Mouse (Mus musculus) brown adipose tissue, adult 24 weeks (tissue): ENCODE measurements around the gene Gm49373. TPM values are rescaled to one million over a fixed set of nuclear protein-coding genes. Genes with fewer than 3 reads are reported as not detected.
A peak's percentile ranks its signal among the peaks of the same experiment; 100 is the strongest.

Experiments used
- H3K27ac ChIP-seq: fragments of 200-500 bp; replicated peaks from 2 replicates; pipeline ENCODE4 v1.5.1; 2012; ENCODE audit warnings: low read depth, mild to moderate bottlenecking, low read length
- H3K4me1 ChIP-seq: fragments of 200-500 bp; 2 replicates; pipeline ENCODE4 v1.6.1; 2012; ENCODE audit warnings: low read length, mixed read lengths; ENCODE audit not compliant: control insufficient read depth, insufficient read depth, insufficient read length
- H3K4me3 ChIP-seq: fragments of 200-500 bp; 2 replicates; pipeline ENCODE4 v1.5.1; 2012; ENCODE audit warnings: low read depth, mild to moderate bottlenecking, low read length, moderate library complexity; ENCODE audit not compliant: insufficient read depth
- polyA plus RNA-seq: library from polyadenylated mRNA; stranded (reverse); fragments of >200 nt; gene quantifications from 2 replicates; pipeline ENCODE4 v1.2.4, GENCODE M21; 2012; ENCODE audit not compliant: missing spikeins, insufficient read depth, insufficient read length

The Gm49373 gene
- polyA plus RNA-seq, 1 experiment, result 0.79 TPM

GRCm38 (mm10) chr9:21039779-21040178 lies 33.1 kb downstream of the Gm49373 start:
- H3K4me1 ChIP-seq, result no peaks in the 10 kb centered on the region
- H3K4me3 ChIP-seq, result no peak overlapping the region
- no peak overlapping the region for H3K27ac ChIP-seq

DNA sequence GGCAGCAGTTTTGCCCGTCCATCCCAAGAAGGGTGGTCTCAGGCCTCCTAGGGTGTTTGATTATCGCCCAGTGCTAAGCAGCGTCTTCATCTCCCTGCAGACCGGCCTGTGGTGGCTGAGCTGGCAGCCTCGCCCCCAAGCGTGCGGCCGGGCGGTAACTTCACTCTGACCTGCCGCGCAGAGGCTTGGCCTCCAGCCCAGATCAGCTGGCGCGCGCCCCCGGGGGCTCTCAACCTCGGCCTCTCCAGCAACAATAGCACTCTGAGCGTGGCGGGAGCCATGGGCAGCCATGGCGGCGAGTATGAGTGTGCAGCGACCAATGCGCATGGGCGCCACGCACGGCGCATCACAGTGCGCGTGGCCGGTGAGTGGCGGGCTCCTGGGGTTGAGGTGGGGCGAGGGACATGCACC lies 35.4 kb downstream of the Gm49373 start:
- no peaks in the 10 kb centered on the region for H3K4me1 ChIP-seq
- H3K4me3 ChIP-seq, result no peak overlapping the region
- no peak overlapping the region for H3K27ac ChIP-seq

GRCm38 (mm10) chr9:21036666-21037065 lies 36.2 kb downstream of the Gm49373 start:
- H3K4me1 ChIP-seq, result no peaks in the 10 kb centered on the region
- H3K27ac ChIP-seq, result no peak overlapping the region
- H3K4me3 ChIP-seq, result no peak overlapping the region

- Histone ChIP-seq H3K4me3 (no peak overlapping the region), H3K27ac (no peak overlapping the region), H3K4me1 (no peaks in the 10 kb centered on the region)
Observed at GRCm38 (mm10) chr9:21036161-21036560, 36.7 kb downstream of the Gm49373 start.

DNA sequence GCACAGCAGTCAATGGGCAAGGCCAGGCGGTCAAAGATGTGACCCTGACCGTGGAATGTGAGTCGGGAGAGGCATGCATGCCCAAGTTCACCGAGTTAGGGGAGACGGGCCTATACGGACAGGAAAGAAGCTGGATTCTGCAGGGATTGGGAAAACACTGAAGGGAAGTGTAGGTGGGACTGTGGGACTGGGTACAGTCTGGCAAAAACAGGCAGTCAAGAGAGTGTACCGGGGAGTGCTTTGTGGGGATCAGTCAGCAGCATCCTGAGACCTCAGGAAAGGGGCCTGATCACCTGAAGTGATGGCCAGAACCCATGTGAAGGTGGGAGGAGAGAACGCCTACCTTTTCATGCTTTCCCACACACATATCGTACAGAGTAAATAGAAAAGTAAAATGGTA lies 37.3 kb downstream of the Gm49373 start:
- no peak overlapping the region for H3K27ac ChIP-seq
- H3K4me3 ChIP-seq, result no peak overlapping the region
- H3K4me1 ChIP-seq, result no peaks in the 10 kb centered on the region

DNA sequence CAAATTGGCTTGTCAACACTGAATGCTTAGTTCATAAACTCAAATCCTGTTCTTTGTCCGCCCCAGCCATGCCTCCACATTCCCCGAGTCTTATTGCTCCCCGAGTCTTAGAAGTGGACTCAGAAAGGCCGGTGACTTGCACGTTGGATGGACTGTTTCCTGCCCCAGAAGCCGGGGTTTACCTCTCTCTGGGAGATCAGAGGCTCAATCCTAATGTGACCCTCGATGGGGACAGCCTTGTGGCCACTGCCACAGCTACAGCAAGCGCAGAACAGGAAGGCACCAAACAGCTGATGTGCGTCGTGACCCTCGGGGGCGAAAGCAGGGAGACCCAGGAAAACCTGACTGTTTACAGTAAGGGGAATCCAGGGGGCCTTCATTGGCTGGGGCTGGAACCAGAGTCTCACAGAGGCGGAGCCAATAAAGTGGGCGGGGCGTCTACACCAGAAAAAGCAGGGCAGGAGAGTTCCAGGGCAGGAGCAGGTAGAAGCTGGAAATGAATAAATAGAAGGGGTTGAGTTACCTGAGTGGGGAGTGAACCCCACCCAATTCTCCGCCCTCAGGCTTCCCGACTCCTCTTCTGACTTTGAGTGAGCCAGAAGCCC lies 38.3 kb downstream of the Gm49373 start:
- H3K27ac ChIP-seq, result no peak overlapping the region
- no peak overlapping the region for H3K4me3 ChIP-seq
- H3K4me1 ChIP-seq, result peaks cover 6% of the 10 kb centered on the region

GRCm38 (mm10) chr9:21033136-21033535 lies 39.8 kb downstream of the Gm49373 start:
- no peak overlapping the region for H3K27ac ChIP-seq
- H3K4me1 ChIP-seq, result peaks cover 9% of the 10 kb centered on the region
- peak overlapping the region; percentile 55 for H3K4me3 ChIP-seq

DNA sequence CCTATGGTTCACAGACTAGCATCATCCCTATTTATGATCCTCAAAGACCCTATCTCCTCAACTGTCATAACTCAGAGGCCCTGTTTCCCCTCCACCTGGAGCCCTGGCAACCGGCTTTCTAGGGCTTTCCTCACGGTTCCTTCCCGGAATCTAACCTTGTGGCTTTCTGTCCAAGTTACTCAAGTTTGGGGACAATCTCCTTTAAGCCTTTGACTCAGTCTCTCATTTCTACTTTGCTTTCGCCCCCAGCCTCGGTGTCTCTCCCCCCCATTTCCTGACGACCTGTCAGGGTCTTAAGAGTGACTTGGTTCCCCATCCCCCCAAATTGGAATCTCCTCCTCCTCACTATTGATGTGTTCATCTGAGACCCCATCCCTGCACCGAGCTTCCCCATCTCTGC lies 40.4 kb downstream of the Gm49373 start:
- Histone ChIP-seq H3K4me3 (peak overlapping the region; percentile 55), H3K27ac (no peak overlapping the region), H3K4me1 (peaks cover 9% of the 10 kb centered on the region)

GRCm38 (mm10) chr9:21031896-21032351 lies 41.0 kb downstream of the Gm49373 start, which contains the start of gene Icam5:
Icam5 (plus strand) TSS chr9:21032073.
- Histone ChIP-seq H3K27ac (0 out of 2 replicates have a peak within 1 kb of the TSS, but pooled peaks have one; percentile 16), H3K4me3 (peak within 1 kb of the TSS; percentile 55)

GRCm38 (mm10) chr9:21031251-21031895 lies 41.5 kb downstream of the Gm49373 start:
- H3K4me1 ChIP-seq, result peaks cover 9% of the 10 kb centered on the region
- H3K27ac ChIP-seq, result 0 out of 2 replicates have a peak overlapping the region, but pooled peaks have one; percentile 16
- H3K4me3 ChIP-seq, result peak overlapping the region; percentile 55

More at GRCm38 (mm10) chr9:21031896-21032351, 41.0 kb downstream of the Gm49373 start, which contains the start of gene Icam5:
- H3K4me1 ChIP-seq, result peaks cover 9% of the 10 kb centered on the region

DNA sequence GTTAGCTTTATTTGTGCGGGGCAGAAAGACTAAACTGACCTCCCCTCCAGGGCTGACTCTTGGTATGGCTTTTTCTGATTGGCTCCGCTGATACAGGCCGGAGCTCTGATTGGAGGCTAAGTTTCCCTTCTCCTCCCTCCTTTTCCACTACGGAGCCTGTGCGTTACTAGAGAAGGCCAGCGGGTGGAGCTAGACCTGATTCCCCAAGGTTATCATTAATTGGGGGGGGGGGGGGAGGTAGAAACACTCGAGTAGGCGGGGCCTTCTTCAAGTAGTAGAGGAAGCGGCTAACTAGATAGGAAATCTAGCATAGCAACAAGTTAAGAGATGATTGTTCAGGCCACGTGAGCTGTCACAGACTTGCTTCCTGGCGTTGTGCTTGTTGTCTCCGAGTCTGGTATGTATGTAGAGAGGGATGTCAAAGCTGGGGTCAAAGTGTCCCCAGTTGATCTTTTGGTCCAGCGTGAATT lies 42.1 kb downstream of the Gm49373 start:
- Histone ChIP-seq H3K4me1 (peaks cover 9% of the 10 kb centered on the region), H3K27ac (0 out of 2 replicates have a peak overlapping the region, but pooled peaks have one; percentile 16), H3K4me3 (peak overlapping the region; percentile 55)

DNA sequence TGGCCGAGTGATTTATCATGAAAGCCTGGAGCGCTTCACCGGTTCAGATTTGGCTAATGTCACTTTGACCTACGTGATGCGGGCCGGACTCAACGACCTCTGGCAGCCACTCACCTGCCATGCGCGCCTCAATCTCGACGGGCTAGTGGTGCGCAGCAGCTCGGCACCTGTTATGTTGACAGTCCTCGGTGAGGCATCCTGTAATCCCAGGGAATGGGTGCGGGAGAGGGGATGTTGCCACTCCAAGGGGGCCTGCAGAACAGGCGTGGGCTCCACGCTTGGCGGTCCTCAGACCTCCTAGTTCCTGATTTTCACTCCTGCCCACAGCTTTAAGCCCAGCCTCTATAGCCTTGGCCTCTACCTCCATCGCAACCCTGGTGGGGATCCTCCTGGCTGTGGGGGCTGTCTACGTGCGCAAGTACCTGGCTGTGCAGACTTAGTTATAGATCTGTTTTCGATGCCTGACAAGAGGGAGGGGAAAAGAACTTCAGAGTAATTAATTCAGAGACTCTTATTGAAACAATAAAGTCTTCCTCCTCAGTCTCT lies 42.8 kb downstream of the Gm49373 start:
- Histone ChIP-seq H3K27ac (no peak overlapping the region), H3K4me3 (peak overlapping the region; percentile 43), H3K4me1 (peaks cover 9% of the 10 kb centered on the region)

DNA sequence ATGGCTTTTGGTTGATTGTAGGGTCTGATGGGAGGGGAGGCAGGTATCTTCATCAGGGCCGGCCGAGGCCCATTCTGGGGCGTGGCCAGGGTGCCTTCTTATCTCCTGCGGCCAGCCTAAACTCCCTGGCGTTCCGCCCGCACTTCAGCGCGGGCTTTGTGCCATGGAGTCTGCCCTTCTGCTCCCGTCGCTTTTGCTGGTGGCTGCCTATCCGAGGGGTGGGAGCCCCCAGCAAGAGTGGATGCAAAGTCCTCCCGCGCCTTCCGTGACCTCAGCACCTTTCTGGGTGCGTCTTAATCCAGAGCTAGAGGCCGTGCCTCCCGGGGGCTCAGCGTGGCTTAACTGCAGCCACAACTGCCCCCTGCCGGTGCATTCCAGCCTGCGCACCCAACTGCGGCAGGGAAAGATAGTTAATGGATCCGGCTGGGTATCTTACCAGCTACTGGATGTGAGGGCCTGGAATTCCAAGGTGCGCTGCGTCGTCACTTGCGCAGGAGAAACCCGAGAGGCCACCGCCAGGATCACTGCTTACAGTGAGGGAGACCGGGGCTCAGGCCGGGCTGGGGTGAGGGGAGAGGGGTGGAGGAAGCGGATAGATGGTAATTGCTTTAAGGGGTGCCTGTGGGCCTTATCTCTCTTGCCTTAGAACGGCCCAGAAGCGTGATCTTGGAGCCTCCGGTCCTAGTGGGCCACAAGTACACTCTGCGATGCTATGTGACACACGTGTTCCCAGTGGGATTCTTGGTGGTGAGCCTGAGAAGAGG lies 43.4 kb downstream of the Gm49373 start, which contains the start of gene Icam4:
TSS of gene Icam4 (plus strand) at position 83 of the 764 bp plus-strand sequence.
- Histone ChIP-seq H3K4me1 (peaks cover 9% of the 10 kb centered on the region), H3K4me3 (peak within 1 kb of the TSS; percentile 45), H3K27ac (no peak within 1 kb of the TSS)

DNA sequence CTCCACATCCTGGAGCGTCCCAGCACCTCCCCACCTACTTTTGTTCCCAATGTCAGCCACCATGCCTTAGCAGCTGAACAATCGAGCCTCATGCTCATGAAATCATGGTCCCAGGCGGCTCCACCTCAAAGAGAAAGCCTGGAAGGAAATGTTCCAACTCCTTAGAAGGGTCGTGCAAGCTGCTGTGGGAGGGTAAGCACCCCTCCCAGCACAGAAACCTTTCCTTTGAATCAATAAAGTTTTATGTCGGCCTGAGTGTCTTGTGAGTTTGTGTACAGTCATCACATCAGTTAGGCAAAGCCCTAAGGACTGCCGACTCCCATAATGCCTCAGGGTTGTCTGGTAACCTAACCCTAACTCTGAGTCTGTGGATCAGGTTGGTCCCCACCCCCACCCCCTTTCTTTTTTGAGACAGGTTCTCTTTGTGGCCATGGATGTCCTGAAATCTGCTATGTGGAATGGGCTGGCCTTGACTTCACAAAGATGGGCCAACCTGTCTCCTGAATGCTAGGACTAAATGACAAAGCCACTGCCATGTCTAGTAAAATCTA lies 44.3 kb downstream of the Gm49373 start:
- Histone ChIP-seq H3K27ac (no peak overlapping the region), H3K4me3 (no peak overlapping the region), H3K4me1 (peaks cover 9% of the 10 kb centered on the region)
